Mouse (Mus musculus) lung, adult 2 months (tissue): ENCODE data around the gene Hs6st3. TPM values are rescaled to one million over a fixed set of nuclear protein-coding genes. Genes with fewer than 3 reads are reported as not detected.

Source experiments
- DNase-seq: peaks from one replicate; pipeline ENCODE4 v3.0.0; 2022
- H3K4me1 ChIP-seq: fragments of 200-500 bp; 2 replicates; pipeline ENCODE4 v1.6.1; 2011; ENCODE audit warnings: low read length; ENCODE audit not compliant: control insufficient read depth, insufficient read depth
- H3K4me3 ChIP-seq: fragments of 200-500 bp; replicated peaks from 2 replicates; pipeline ENCODE3; 2011; ENCODE audit warnings: low read depth, mild to moderate bottlenecking, control low read depth, low read length; ENCODE audit errors: extremely low read depth
- CTCF ChIP-seq: fragments of 200-500 bp; IDR thresholded peaks from 2 replicates; pipeline ENCODE4 v1.5.1; 2011; ENCODE audit warnings: mild to moderate bottlenecking, low read length, control low read depth; ENCODE audit not compliant: insufficient read depth
- POLR2A ChIP-seq: fragments of 200-500 bp; IDR thresholded peaks from 2 replicates; pipeline ENCODE4 v1.6.1; 2011; ENCODE audit warnings: low read depth, mild to moderate bottlenecking, control low read depth, low read length, borderline replicate concordance; ENCODE audit errors: extremely low read depth
- WGBS: fragments of 180-500 bp; shearing (Covaris S2); methylation state at CpG from one replicate; pipeline ENCODE4 v1.1.7; 2018; 5-methylcytosine and 5-hydroxymethylcytosine counted together
- polyA plus RNA-seq: library from polyadenylated mRNA; depleted of rRNA; stranded (reverse); fragments of >200 nt; gene quantifications from 2 replicates; pipeline ENCODE4 v1.2.3, GENCODE M21; 2012

Hs6st3 gene
- polyA plus RNA-seq, 1 experiment: 1.2 TPM

DNA sequence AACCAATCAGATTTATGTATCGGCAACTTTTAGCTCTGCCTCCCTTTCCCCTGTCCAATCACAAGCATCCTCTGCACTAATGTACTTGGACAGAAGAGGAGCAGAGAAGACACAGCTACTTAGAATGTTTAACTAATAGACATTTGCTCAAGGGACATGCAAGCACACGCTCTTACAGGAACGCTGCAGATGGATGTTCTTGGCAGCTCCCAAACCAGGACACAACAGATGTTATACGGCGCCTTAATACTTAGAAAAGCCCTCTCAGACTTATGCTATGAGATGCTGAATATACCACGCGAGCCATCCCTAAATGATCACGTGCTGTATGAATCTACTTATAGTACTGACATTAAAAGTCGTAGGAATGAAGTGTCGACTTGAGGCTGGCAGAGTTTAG lies 263.5 kb downstream of the Hs6st3 start:
- TF ChIP-seq CTCF (no peak), POLR2A (no peak)
- DNase-seq: no peak
- 74% methylated on average over 10 of the region's 10 CpGs for whole genome bisulfite sequencing
- H3K4me1 ChIP-seq: no peaks in the 10 kb centered on the region
- H3K4me3 ChIP-seq: no peak overlapping the region

DNA sequence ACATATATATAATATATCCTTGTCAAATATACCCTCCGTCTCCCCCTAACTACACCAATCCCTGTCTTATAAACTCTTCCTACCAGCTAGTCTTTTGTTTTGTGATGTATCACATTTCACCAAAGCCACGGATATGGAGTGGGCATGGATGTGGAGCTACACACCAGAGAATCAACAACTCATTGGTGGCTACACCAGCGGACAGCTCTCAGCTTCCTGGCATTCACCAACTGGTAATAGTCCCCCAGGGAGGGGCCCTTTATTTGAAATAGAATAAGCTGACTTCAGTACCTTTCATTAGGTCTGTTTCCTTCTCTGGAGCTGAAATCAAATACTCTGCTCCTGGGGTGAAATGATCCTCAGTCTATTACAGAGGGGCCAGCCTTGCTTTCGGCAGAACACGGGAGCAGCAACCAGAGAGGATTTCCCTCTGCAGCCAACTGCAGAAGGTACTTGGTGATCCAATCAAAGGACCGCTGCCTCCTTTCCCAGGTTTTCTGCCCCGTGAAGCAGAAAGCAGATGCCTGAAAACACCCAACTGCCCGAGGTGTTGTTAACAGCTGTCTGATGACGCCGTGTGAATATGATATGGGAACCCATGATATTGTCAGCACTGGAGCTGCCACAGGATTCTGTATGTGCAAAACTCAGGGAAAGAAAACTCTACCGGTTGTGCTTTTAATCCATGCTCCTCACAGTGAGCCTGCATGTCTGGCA lies 271.4 kb downstream of the Hs6st3 start:
- no peaks in the 10 kb centered on the region for H3K4me1 ChIP-seq
- no peak for DNase-seq
- TF ChIP-seq POLR2A: no peak
- no peak for TF ChIP-seq CTCF
- H3K4me3 ChIP-seq: no peak overlapping the region
- WGBS: 71% methylated on average over 11 of the region's 11 CpGs

DNA sequence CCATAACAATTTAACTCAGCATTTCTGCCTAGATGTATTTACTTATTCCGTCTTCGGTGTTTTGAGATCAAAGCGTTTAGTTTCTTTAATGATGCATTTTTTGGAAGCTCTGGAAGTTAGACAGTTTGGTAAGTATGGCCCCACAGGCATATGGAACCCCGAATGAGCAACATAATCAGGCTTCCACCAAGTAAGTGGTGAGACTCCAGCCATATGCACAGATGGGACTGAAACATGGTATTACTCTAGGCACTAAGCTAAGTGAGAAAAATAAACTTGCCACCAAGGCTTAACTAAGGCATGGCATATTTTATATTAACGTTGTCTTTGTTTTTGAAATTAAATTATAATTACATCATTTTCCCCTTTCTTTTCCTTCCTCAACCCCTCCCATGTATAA lies 284.8 kb downstream of the Hs6st3 start:
- Histone ChIP-seq H3K4me3 (no peak overlapping the region), H3K4me1 (no peaks in the 10 kb centered on the region)
- WGBS: 87% methylated on average over 5 of the region's 5 CpGs
- TF ChIP-seq CTCF: no peak
- no peak for DNase-seq

GRCm38 (mm10) chr14:119450471-119450870 lies 312.3 kb downstream of the Hs6st3 start:
- WGBS: 23% methylated on average over 4 of the region's 4 CpGs
- no peaks in the 10 kb centered on the region for H3K4me1 ChIP-seq
- TF ChIP-seq POLR2A (no peak), CTCF (no peak)

GRCm38 (mm10) chr14:119451594-119451993 lies 313.5 kb downstream of the Hs6st3 start:
- Histone ChIP-seq H3K4me1 (no peaks in the 10 kb centered on the region), H3K4me3 (no peak overlapping the region)
- TF ChIP-seq CTCF (no peak), POLR2A (no peak)
- DNase-seq: no peak

More at GRCm38 (mm10) chr14:119450471-119450870, 312.3 kb downstream of the Hs6st3 start:
- no peak overlapping the region for H3K4me3 ChIP-seq
- DNase-seq: no peak

DNA sequence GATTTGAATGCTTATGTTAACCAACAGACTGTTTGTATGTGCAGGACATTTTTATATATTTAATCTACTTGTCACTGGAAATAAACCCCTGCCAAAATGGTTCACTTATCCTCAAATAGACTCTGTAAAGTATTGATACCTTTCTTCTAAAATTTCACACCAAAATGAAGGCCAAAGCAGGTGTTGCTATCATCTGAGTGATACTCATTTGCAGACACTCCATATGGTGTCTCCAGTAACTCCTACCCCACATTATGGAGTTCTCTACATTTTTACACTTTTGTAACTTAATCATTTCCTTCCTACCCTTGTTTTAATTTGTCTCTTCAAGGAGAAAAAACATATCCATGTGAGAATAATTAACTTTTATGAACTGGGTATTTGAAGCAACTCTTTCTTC lies 314.2 kb downstream of the Hs6st3 start:
- Histone ChIP-seq H3K4me1 (no peaks in the 10 kb centered on the region), H3K4me3 (no peak overlapping the region)
- DNase-seq: no peak
- TF ChIP-seq POLR2A (no peak), CTCF (no peak)

DNA sequence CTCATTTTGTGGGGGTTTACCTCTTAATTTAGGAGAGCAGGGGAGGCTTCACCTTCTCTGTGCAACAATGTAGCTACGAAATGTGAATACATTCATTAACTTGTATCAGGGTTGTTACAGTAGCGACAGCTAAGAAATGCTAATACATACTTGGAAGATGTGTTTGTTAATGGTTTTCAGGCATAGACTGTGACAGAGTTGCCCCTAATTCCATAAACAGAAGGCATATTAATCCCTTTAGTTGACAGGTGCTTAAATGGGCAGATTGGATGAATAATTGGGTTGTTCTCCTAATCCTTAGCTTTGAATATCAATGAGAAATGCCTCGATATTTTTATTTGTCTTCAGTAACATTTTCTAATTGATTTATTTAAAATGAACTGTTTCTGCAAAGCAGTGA lies 314.7 kb downstream of the Hs6st3 start:
- no peak for DNase-seq
- TF ChIP-seq POLR2A (no peak), CTCF (no peak)
- Histone ChIP-seq H3K4me3 (no peak overlapping the region), H3K4me1 (no peaks in the 10 kb centered on the region)
- 75% methylated on average over 3 of the region's 3 CpGs for WGBS

DNA sequence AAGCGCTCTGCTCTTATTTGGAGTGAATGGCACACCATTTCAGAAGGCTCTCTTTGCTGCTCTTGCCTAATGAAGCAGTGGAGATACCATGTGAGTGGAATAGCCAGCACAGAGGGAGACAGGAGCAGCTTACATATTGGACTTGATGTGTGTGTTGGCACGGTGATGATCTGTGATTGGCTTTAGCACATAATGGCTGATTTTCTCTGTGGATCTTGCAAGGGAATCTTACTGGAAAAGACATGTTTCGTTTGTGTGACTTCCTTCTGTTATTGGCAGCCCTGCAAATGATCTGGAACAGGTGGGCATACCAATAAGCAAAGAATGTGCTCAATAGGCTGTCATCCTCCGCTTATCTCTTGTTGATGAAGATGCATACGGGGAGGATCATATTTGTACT lies 326.2 kb downstream of the Hs6st3 start:
- 77% methylated on average over 5 of the region's 5 CpGs for WGBS
- TF ChIP-seq POLR2A: no peak
- no peak for TF ChIP-seq CTCF
- DNase-seq: no peak
- no peak overlapping the region for H3K4me3 ChIP-seq
- no peaks in the 10 kb centered on the region for H3K4me1 ChIP-seq

GRCm38 (mm10) chr14:119464883-119465282 lies 326.7 kb downstream of the Hs6st3 start:
- no peak for TF ChIP-seq POLR2A
- TF ChIP-seq CTCF: no peak
- no peak for DNase-seq
- H3K4me1 ChIP-seq: no peaks in the 10 kb centered on the region
- no peak overlapping the region for H3K4me3 ChIP-seq
- WGBS: 82% methylated on average over 1 of the region's 1 CpGs

GRCm38 (mm10) chr14:119466899-119467588 lies 328.9 kb downstream of the Hs6st3 start:
- TF ChIP-seq CTCF (no peak), POLR2A (no peak)
- Histone ChIP-seq H3K4me3 (no peak overlapping the region), H3K4me1 (no peaks in the 10 kb centered on the region)
- no peak for DNase-seq
- WGBS: 55% methylated on average over 5 of the region's 5 CpGs
